Mouse (Mus musculus): ENCODE measurements around the gene Cyb5rl. TPM values are rescaled to one million over a fixed set of nuclear protein-coding genes. Genes with fewer than 3 reads are reported as not detected.

Gene Cyb5rl
- total and polyA plus RNA-seq, 2 experiments from 2014 or later = 5.8 to 33.0 TPM

- Histone ChIP-seq H3K4me2 (ENCODE audit: low read depth, low read length) (no peak overlapping the region), H3K9ac (replicated peaks; ENCODE audit: low read depth, low read length) (no peak overlapping the region), H3K27ac (ENCODE audit: low read depth) (no peak overlapping the region), H3K4me1 (ENCODE audit: control insufficient read depth, insufficient read depth) (no peaks in the 10 kb centered on the region), H3K36me3 (replicated peaks; ENCODE audit: control insufficient read depth, insufficient read depth, low read length) (no peaks in the 10 kb centered on the region), H3K4me3 (ENCODE audit: low read depth, low read length) (no peak overlapping the region), H3K9me3 (replicated peaks; ENCODE audit: control insufficient read depth, low read length) (no peaks in the 10 kb centered on the region), H3K27me3 (ENCODE audit: control insufficient read depth, insufficient read depth, low read length) (peaks cover 13% of the 10 kb centered on the region; the same call in 1 of the 2 replicates)
- ATAC-seq (ENCODE audit: insufficient read depth, low read depth) = no peak
- no peak for TF ChIP-seq CTCF (IDR thresholded peaks at IDR 0.05; ENCODE audit: low read depth)
- TF ChIP-seq EP300 (IDR thresholded peaks at IDR 0.05; ENCODE audit: low read depth) = no peak
- 49% methylated on average over 7 of the region's 7 CpGs for WGBS
- DNase-seq (ENCODE audit: low spot score) = no peak
Measured at GRCm38 (mm10) chr4:107124376-107124775, 57.6 kb downstream of the Cyb5rl start.

- Histone ChIP-seq H3K36me3 (replicated peaks; ENCODE audit: control insufficient read depth, insufficient read depth, low read length) (no peaks in the 10 kb centered on the region), H3K27ac (ENCODE audit: low read depth) (no peak overlapping the region), H3K9me3 (replicated peaks; ENCODE audit: control insufficient read depth, low read length) (no peaks in the 10 kb centered on the region), H3K9ac (replicated peaks; ENCODE audit: low read depth, low read length) (no peak overlapping the region), H3K4me1 (ENCODE audit: control insufficient read depth, insufficient read depth) (no peaks in the 10 kb centered on the region), H3K4me2 (ENCODE audit: low read depth, low read length) (no peak overlapping the region), H3K4me3 (ENCODE audit: low read depth, low read length) (no peak overlapping the region), H3K27me3 (ENCODE audit: control insufficient read depth, insufficient read depth, low read length) (peaks cover 13% of the 10 kb centered on the region; the same call in 1 of the 2 replicates)
- no peak for ATAC-seq (ENCODE audit: insufficient read depth, low read depth)
- WGBS = 50% methylated on average over 5 of the region's 5 CpGs
- no peak for TF ChIP-seq EP300 (IDR thresholded peaks at IDR 0.05; ENCODE audit: low read depth)
- no peak for TF ChIP-seq CTCF (IDR thresholded peaks at IDR 0.05; ENCODE audit: low read depth)
- no peak for DNase-seq (ENCODE audit: low spot score)
Measured at GRCm38 (mm10) chr4:107125101-107125500, 58.3 kb downstream of the Cyb5rl start.

- WGBS = 44% methylated on average over 10 of the region's 10 CpGs
- H3K4me2 ChIP-seq (ENCODE audit: low read depth, low read length) = no peak overlapping the region
- DNase-seq (ENCODE audit: low spot score) = no peak
- peaks cover 13% of the 10 kb centered on the region; the same call in 1 of the 2 replicates for H3K27me3 ChIP-seq (ENCODE audit: control insufficient read depth, insufficient read depth, low read length)
- no peak for TF ChIP-seq CTCF (IDR thresholded peaks at IDR 0.05; ENCODE audit: low read depth)
- TF ChIP-seq EP300 (IDR thresholded peaks at IDR 0.05; ENCODE audit: low read depth) = no peak
- H3K27ac ChIP-seq (ENCODE audit: low read depth) = no peak overlapping the region
- no peaks in the 10 kb centered on the region for H3K4me1 ChIP-seq (ENCODE audit: control insufficient read depth, insufficient read depth)
- ATAC-seq (ENCODE audit: insufficient read depth, low read depth) = no peak
- H3K36me3 ChIP-seq (replicated peaks; ENCODE audit: control insufficient read depth, insufficient read depth, low read length) = no peaks in the 10 kb centered on the region
- no peak overlapping the region for H3K9ac ChIP-seq (replicated peaks; ENCODE audit: low read depth, low read length)
- no peak overlapping the region for H3K4me3 ChIP-seq (ENCODE audit: low read depth, low read length)
- H3K9me3 ChIP-seq (replicated peaks; ENCODE audit: control insufficient read depth, low read length) = no peaks in the 10 kb centered on the region
Measured at GRCm38 (mm10) chr4:107126389-107126788, 59.6 kb downstream of the Cyb5rl start.

- Histone ChIP-seq H3K4me2 (ENCODE audit: low read depth, low read length) (no peak overlapping the region), H3K9me3 (replicated peaks; ENCODE audit: control insufficient read depth, low read length) (no peaks in the 10 kb centered on the region), H3K36me3 (replicated peaks; ENCODE audit: control insufficient read depth, insufficient read depth, low read length) (no peaks in the 10 kb centered on the region), H3K27me3 (ENCODE audit: control insufficient read depth, insufficient read depth, low read length) (peaks cover 13% of the 10 kb centered on the region; the same call in 1 of the 2 replicates), H3K4me1 (ENCODE audit: control insufficient read depth, insufficient read depth) (no peaks in the 10 kb centered on the region), H3K4me3 (ENCODE audit: low read depth, low read length) (no peak overlapping the region), H3K27ac (ENCODE audit: low read depth) (no peak overlapping the region), H3K9ac (replicated peaks; ENCODE audit: low read depth, low read length) (no peak overlapping the region)
- 71% methylated on average over 13 of the region's 13 CpGs for WGBS
- ATAC-seq (ENCODE audit: insufficient read depth, low read depth) (no peak), DNase-seq (ENCODE audit: low spot score) (no peak)
- TF ChIP-seq EP300 (IDR thresholded peaks at IDR 0.05; ENCODE audit: low read depth) (no peak), CTCF (IDR thresholded peaks at IDR 0.05; ENCODE audit: low read depth) (no peak)
Measured at GRCm38 (mm10) chr4:107126891-107127524, 60.2 kb downstream of the Cyb5rl start.

- WGBS = 65% methylated on average over 13 of the region's 13 CpGs
- TF ChIP-seq CTCF (IDR thresholded peaks at IDR 0.05; ENCODE audit: low read depth) (no peak), EP300 (IDR thresholded peaks at IDR 0.05; ENCODE audit: low read depth) (no peak)
- Histone ChIP-seq H3K27me3 (ENCODE audit: control insufficient read depth, insufficient read depth, low read length) (peaks cover 13% of the 10 kb centered on the region; the same call in 1 of the 2 replicates), H3K9me3 (replicated peaks; ENCODE audit: control insufficient read depth, low read length) (no peaks in the 10 kb centered on the region), H3K4me3 (ENCODE audit: low read depth, low read length) (no peak overlapping the region), H3K4me2 (ENCODE audit: low read depth, low read length) (no peak overlapping the region), H3K27ac (ENCODE audit: low read depth) (no peak overlapping the region), H3K9ac (replicated peaks; ENCODE audit: low read depth, low read length) (no peak overlapping the region), H3K4me1 (ENCODE audit: control insufficient read depth, insufficient read depth) (no peaks in the 10 kb centered on the region), H3K36me3 (replicated peaks; ENCODE audit: control insufficient read depth, insufficient read depth, low read length) (no peaks in the 10 kb centered on the region)
- DNase-seq (ENCODE audit: low spot score) (no peak), ATAC-seq (ENCODE audit: insufficient read depth, low read depth) (no peak)
Measured at GRCm38 (mm10) chr4:107127901-107128669, 61.3 kb downstream of the Cyb5rl start.

Measured in heart, postnatal 0 days (tissue).